Mouse (Mus musculus): ENCODE data around the gene Stard9.

The Stard9 gene

GRCm38 (mm10) chr2:120730639-120731166 lies 101.8 kb downstream of the Stard9 start:
- no peak for DNase-seq

DNA sequence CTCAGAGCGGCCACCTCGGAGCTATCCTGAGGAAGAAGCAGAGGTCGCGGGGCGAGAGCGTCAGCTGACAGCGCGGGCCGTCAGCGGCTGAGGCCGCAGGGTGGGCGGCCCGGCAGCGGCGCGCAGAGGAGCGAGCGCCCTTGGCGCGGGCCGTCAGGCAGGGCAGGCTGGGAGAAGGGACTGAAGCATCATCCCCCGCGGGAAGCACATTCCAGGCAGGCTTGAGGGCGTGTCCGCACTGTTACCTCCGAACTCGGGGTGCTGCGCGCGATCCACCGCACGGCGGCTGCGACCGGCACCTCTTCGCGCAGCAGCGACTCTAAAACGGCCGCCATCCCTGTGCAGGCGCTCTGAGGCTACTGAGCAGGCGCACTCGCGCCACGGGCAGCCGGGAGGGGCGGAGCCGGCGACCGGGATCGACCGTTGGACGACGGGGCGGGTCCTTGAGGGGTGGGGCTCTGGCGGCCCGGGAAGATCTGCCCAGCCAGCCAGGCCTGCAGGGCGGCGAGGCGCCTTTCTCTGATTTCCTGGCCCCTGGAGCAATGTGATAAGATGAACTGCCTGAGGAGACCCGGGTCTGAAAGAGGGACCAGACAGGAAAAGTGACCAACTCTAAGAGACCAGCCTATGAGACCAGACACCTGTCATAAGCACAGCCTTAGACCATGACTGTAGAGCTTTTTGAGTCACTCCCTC lies 102.4 kb downstream of the Stard9 start:
- DNase-seq: peak; percentile 95 to 97

DNA sequence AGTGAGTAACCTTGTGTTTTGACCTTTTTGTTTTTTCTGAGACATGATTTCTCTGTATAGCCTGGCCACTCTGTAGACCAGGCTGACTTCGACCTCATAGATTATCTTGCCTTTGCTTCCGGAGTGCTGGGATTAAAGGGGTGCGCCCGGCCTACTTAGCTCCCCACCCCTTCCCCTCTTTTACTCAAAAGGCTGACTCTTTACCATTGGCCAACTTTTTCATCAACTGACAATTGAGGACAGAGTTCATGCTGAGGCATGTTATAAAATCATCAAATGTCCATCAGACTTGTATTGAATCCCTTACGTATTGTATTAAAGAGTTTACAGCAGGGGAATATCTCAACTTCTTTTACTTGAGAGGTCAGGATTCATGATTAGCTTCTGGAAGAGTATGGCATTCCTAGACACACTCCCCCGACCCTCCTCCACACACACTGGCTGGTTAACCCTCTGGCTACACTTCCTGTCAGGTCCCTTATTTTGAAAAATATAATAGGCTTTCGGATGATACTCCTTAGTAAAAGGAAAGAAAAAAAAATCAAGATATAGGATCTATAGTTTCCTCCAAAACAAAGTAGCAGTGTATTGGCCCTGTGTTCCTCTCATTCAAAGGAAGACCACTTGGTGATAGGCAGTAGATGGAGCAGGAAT lies 103.1 kb downstream of the Stard9 start:
- no peak for DNase-seq

- DNase-seq: peak; percentile 18 to 22
Measured at GRCm38 (mm10) chr2:120745496-120745895, 116.6 kb downstream of the Stard9 start.

- DNase-seq: no peak
Measured at GRCm38 (mm10) chr2:120748041-120748440, 119.1 kb downstream of the Stard9 start.

- no peak for DNase-seq
Measured at GRCm38 (mm10) chr2:120761922-120762321, 133.0 kb downstream of the Stard9 start.

GRCm38 (mm10) chr2:120770265-120770935 lies 141.5 kb downstream of the Stard9 start:
- DNase-seq: no peak

Measured in cerebellum, postnatal 25 days (tissue).